Mouse (Mus musculus) lung, adult 2 months (tissue): ENCODE measurements at regions not wholly inside any gene's neighbourhood (a gene's known extent, or its start where the extent isn't known, plus 50 kb on each side); places are given as distances from the start of the nearest gene placed in this dataset.
A peak's percentile ranks its signal among the peaks of the same experiment; 100 is the strongest.

ENCODE experiments used
- DNase-seq: peaks from one replicate; pipeline ENCODE4 v3.0.0; 2022
- H3K4me1 ChIP-seq: fragments of 200-500 bp; 2 replicates; pipeline ENCODE4 v1.6.1; 2011; ENCODE audit warnings: low read length; ENCODE audit not compliant: control insufficient read depth, insufficient read depth
- H3K4me3 ChIP-seq: fragments of 200-500 bp; replicated peaks from 2 replicates; pipeline ENCODE3; 2011; ENCODE audit warnings: low read depth, mild to moderate bottlenecking, control low read depth, low read length; ENCODE audit errors: extremely low read depth
- CTCF ChIP-seq: fragments of 200-500 bp; IDR thresholded peaks from 2 replicates; pipeline ENCODE4 v1.5.1; 2011; ENCODE audit warnings: mild to moderate bottlenecking, low read length, control low read depth; ENCODE audit not compliant: insufficient read depth
- POLR2A ChIP-seq: fragments of 200-500 bp; IDR thresholded peaks from 2 replicates; pipeline ENCODE4 v1.6.1; 2011; ENCODE audit warnings: low read depth, mild to moderate bottlenecking, control low read depth, low read length, borderline replicate concordance; ENCODE audit errors: extremely low read depth
- WGBS: fragments of 180-500 bp; shearing (Covaris S2); methylation state at CpG from one replicate; pipeline ENCODE4 v1.1.7; 2018; 5-methylcytosine and 5-hydroxymethylcytosine counted together

DNA sequence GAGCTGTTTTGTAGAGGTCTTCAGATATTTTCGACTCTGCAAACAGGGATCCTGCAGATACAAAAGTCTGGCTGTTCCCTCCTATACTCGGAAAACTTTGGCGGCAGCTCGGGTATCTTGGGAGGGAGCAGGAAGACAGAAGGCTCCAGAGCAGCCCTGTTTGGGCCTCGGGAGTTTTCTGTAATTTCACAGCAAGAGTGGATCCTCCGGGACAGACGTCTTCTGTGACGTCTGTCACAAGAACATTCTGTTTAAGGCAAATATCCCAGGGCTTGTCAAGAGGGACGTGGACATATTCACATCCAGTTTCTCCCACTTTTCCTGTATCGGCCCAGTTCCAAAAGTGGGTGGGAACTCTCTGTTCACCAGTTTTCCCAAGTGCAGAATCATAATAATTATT is 60.9 kb upstream of the Slc45a1 start:
- peaks cover 3% of the 10 kb centered on the region; the same call in 1 of the 2 replicates for H3K4me1 ChIP-seq
- no peak for DNase-seq
- TF ChIP-seq POLR2A (no peak), CTCF (no peak)
- H3K4me3 ChIP-seq, result no peak overlapping the region
- WGBS, result 23% methylated on average over 10 of the region's 10 CpGs

DNA sequence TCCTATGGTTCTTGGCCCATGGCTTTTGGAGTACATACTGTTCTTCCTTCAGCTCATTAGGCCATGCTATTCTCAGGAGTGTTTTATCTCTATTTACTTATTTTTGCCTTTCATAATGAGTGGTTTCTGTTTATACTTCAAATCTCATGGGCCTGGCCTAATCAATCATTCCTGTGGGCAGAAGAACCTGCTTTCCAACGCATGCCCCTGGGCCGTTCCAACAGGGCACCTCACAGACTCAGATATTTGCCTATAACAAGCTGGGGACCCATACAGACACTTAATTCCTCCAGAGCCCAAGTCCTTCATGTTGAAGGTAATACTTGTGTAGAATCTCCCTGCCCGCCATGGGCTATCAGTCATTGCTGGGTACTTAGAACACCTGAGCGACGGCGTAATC is 59.7 kb upstream of the Slc45a1 start:
- Histone ChIP-seq H3K4me1 (peaks cover 11% of the 10 kb centered on the region), H3K4me3 (no peak overlapping the region)
- no peak for TF ChIP-seq CTCF
- 85% methylated on average over 6 of the region's 6 CpGs for WGBS
- no peak for DNase-seq

DNA sequence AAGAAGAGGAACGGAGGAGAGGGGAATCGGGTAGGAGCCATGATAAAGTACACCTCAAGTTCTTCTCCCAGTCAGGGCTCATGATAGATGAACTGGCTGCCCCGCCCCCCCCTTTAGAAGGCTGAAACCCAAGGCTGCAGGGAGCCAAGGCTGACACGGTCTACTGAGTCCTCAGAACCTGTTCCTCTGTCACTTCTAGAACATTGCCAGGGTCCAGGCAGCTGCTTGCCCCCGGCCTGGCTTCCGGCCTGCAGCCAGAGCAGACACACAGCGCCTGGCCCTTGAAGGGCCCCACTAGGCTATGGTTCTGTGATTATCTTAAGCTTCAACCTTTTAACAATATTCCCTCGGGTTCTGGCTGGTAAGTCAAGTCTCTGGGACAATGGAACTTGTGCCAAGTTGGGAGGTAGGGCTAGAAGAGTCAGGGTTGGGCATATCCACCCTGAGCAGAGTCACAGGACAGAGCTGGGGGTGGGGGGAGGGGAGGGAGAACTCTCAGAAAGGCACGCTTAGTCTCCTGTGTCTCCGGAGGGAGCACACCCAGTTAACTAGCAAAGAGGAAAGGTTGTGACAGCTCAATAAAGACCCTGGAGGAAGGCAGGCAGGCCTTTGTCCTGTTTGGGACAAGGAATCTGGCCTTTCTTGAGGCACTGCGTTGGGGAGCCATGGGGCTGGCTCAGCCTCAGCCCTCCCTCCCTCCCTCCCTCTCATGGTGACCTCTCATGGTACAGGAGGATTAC is 57.6 kb upstream of the Slc45a1 start:
- Histone ChIP-seq H3K4me3 (no peak overlapping the region), H3K4me1 (peaks cover 13% of the 10 kb centered on the region)
- no peak for DNase-seq
- 71% methylated on average over 11 of the region's 11 CpGs for WGBS
- TF ChIP-seq POLR2A (no peak), CTCF (no peak)

DNA sequence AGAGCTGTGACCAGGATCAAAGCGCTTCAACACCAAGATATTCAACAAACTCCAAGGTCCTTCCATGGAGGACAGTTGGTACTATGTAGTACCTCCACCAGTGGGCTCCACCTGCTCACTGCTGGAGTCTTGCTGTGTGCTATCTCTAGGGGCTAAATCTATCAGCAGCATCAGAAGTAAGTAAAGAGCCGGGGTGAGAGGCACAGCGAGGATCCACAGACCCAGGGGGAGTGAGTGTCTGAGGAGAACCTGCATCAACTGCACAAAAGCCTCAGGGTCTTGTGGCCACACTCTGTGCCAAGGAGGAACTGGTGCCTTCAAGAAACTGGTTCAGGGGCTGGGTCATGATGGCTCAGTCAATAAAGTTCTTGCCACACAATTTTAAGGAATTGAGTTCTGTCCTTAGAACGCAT is 56.6 kb upstream of the Slc45a1 start:
- DNase-seq, result no peak
- Histone ChIP-seq H3K4me3 (no peak overlapping the region), H3K4me1 (peaks cover 13% of the 10 kb centered on the region)
- TF ChIP-seq CTCF, result peak; percentile 47
- TF ChIP-seq POLR2A, result no peak
- WGBS, result 82% methylated on average over 4 of the region's 4 CpGs

DNA sequence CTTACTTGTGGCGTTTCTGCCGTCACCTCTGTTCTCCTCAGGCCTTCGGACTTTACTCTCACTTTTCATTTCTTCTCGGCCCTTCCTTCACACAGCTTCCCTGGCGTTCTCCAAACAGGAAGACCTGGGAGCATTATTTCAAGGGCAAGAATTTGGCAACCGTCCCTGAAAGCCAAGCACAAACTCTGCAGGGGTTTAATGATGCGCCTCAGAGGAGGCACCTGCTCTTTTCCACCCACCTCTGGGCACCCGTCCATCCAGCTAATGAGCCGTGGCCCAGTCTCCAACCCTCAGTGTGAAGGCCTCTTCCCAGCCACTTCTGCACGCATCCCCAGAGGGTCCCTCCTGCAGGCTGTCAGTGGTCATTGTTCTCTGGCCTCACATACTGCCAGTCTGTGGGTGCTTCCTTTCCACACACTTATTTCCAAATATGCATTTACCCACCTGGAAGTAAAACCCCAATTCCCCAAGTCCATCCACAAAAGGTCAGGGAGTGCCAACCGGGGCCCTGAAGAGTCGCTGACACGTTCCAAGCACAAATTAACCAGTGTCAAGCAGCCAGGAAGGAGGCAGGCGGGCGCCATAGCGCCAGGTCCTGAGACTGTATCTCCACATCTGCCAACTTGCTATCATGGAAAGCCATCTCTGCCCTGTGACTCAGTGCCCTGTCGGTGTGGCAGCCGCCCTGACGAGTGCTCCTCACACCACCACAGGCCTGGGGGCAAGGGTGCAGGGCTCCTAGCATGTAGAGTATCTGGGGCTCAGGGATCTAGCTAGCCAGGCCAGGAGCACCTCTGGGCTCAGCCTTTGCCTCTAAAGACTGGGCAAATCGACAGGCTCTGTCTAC is 56.0 kb upstream of the Slc45a1 start:
- TF ChIP-seq CTCF (no peak), POLR2A (no peak)
- H3K4me3 ChIP-seq, result no peak overlapping the region
- no peak for DNase-seq
- peaks cover 13% of the 10 kb centered on the region for H3K4me1 ChIP-seq
- WGBS, result 51% methylated on average over 20 of the region's 20 CpGs

DNA sequence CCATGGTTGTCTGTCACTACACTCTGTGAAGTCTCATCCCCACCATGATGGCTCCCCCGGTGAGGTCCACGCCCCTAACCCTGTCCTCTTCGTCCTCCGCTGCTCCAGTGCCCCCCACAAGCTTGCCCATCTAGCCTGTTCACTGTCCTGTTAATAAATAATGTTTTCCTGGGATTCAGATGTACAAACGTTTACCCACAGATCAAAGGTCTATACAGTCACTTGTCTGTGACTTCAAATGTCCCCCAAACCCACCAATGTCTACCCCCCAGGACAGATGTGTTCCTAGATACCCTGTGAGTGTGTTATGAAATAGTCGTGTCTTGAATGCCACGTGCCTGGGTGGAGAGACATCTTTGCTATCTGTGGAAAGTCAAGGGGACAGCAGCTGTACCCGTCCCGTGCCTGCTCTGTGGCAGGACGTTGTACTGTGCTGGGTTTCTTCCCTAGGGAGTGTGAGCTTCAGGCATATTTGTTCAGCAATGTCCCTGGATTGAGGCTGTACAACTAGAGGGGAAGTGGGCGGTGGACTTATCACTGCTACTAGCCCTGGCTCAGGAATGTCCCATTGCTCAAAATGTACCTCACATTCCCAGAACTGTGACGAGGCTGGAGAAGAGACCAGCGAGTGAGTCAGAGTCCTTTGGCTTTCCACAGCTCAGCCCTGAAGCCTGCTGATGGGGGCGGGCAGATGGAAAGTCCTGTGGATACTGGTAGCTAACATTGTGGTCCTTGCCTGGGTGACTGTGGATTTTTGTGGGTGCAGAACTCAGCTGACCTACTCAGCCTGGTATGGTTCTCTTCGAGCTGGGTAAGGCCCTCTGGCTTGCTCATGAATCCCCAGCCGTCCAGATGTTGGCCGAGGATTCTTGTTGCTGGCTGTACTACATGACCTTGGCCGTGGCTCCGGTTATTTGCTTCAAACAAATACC is 55.1 kb upstream of the Slc45a1 start:
- Histone ChIP-seq H3K4me3 (no peak overlapping the region), H3K4me1 (peaks cover 13% of the 10 kb centered on the region)
- TF ChIP-seq CTCF (no peak), POLR2A (peak; percentile 3; the same call in 1 of the 2 replicates)
- DNase-seq, result peak; percentile 48
- 40% methylated on average over 19 of the region's 19 CpGs for WGBS

DNA sequence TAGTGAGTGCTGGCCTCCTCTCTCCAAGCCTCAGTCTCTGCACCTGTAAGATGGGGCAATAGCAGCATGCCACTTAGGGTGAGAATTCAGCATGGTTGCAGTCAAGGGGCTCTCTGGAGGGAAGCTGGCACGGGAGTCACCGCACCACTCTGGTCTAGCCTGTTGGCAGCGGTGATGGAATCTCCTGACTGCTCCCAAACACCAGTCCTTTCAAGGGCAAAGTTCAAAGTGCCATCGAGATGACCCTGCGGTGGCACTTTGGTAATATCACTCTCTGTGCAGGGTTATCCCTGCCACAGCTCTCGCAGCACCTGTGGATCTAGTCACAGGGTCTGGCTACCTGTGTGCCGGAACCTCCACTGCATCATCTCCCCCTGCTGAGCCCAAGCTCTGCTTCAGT is 54.3 kb upstream of the Slc45a1 start:
- no peak for TF ChIP-seq CTCF
- no peak for TF ChIP-seq POLR2A
- no peak for DNase-seq
- no peak overlapping the region for H3K4me3 ChIP-seq
- H3K4me1 ChIP-seq, result peaks cover 13% of the 10 kb centered on the region
- 89% methylated on average over 7 of the region's 7 CpGs for WGBS

DNA sequence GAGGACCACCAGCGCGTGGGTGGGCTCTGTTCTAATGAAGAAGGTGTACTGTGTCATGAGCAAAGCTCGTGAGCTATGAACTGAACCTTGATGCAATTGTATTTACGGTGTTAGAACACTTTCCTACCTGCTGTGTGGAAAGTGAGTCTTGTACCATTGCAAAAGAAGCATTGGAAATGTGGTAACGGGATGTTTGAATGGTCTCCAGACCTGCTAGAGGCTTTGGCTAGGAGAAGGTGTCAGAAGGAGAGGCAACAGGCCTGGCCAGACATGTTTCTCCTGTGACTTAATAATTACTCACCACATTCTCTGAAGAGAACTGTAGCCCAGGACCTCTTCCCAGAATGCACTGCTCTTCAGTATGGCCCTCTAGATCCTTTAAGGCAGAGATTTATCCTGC is 51.3 kb upstream of the Slc45a1 start:
- no peak overlapping the region for H3K4me3 ChIP-seq
- TF ChIP-seq CTCF (no peak), POLR2A (no peak)
- no peak for DNase-seq
- peaks cover 13% of the 10 kb centered on the region for H3K4me1 ChIP-seq
- 84% methylated on average over 5 of the region's 5 CpGs for WGBS
